Mouse (Mus musculus) thymus, postnatal 4 days (tissue): ENCODE results near the gene Cdk8.

Experiments
- DNase-seq: peaks from one replicate; pipeline ENCODE4 v3.0.0; 2021

Cdk8 gene

DNA sequence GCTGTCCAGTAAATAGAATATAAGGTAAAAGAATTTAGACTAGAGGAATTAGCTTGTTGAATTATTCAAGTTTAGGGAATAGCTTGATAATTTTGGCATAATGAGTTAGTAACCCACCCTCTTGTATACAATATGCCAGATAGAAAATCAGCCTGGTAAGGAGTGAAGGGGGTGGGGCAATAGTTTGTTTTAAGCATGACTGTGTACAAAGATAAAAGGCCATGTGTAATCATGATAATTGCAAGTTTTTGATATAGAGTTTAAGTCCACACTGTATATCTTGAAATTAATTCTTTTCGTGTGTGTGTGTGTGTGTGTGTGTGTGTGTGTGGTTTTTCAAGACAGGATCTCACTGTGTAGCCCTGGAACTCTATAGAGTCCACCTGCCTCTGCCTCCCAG, 3.3 kb downstream of the Cdk8 start:
- DNase-seq = no peak

DNA sequence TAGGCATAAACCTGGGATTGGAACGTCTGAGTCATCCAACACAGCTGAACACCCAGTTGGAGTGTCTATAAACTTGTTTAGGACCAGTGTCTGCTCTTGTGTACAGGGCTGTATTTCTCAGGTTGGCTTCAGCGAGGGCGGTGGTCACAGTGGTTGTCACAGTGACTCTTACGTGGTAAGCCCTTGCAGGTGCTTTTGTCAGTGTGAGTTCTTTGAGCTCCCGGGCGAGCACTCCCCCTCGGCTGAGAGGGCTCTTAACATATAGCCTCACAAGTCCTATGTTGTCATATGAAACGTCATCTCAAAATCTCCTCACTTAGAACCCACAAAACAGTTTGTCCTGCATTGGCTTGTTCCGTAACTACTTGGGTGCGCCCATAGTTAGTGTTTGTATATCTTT, 7.2 kb downstream of the Cdk8 start:
- no peak for DNase-seq

DNA sequence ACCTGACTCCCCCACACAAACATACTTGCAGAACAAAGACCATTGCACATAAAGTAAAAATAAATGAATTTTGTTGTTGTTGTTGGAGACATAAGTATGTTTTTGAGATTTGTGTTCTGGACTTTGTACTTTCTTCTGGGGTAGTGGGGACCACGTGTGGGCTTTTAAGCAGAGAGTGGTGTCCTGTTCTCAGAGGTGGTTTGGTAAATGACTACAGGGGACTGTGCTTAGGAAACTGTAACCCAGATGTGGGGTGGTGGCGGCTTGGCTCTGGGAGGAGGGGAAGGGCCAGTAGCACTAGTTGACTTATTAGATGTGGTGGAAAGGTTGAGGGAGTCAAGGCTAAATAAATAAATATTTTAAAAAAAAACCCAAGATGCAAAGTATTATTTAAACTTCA, 9.7 kb downstream of the Cdk8 start:
- no peak for DNase-seq

- no peak for DNase-seq
Observed at GRCm38 (mm10) chr5:146241202-146241601, 10.2 kb downstream of the Cdk8 start.

GRCm38 (mm10) chr5:146245193-146245592, 14.2 kb downstream of the Cdk8 start:
- DNase-seq = no peak

- DNase-seq = no peak
Observed at GRCm38 (mm10) chr5:146245646-146246370, 14.8 kb downstream of the Cdk8 start.

- DNase-seq = no peak
Observed at GRCm38 (mm10) chr5:146246386-146246785, 15.4 kb downstream of the Cdk8 start.

DNA sequence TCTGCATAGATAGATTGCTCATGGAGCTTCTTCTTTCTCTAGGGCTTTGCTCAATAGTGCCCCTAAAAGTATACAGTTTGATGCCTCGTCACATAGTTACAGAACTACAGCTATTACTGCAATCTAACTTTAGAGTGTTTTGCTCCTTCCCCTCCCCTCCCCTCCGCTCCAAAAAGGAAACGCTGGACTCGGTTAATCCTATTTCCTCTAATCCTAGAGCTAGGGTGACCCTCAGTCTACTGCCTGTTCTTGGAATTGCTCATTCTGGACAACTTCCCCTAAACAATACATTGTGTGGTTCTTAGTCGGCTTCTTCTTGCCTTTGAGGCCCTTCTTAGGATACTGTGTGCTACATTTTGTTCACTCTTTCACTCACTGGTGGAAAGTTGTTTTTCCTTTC, 16.7 kb downstream of the Cdk8 start:
- no peak for DNase-seq

DNA sequence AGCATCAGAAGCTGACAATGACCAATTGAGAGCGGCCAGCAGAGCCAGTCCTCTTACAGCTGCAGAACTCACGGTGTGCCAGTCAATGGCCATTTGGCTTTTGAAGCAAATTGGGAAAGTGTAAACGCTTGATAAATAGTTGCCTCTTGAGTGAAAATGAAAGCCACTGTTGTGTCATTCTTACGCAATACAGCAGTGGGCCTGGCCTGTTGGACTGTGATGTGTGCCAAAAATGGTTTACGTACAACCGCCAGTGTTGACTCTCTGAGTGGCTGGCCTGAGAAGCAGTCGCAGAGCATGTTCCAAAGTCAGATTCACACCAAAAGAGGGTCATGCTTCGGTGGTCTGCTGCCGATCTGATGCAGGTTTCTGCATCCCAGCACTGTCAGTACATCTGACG, 17.7 kb downstream of the Cdk8 start:
- DNase-seq = no peak

DNA sequence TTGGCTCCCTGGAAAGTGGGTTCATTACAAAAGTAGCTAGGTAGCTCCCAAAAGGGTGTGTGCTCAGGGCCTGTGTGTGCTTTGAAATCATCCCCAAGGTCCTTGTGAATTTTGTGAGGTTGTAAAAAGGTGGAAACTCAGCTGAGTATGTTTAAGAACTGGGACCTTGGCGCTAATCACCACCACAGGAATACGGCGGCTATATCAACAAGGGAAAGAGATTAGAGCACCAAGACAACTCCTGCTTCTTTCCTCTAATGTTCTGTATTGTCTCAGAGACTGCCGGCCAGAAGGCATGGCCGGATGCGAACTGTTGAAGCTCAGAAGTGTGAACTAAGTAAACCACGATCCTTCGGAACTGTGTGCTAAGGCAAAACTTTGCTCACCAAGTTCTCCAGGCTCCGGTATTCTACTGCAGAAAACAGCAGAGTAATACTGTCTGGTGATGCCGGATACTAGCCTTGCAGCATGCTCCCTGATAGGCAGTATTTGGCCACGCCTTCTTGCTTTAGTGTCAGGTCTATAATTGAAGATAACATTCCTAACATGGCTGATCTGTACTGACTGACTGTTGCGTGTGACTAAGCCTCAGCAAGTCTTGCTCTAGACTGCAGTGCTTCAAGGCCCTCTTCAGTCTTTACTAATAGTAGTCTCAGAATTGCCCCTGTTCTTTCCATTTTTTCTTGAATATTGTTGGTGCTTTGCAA, 19.5 kb downstream of the Cdk8 start:
- no peak for DNase-seq

GRCm38 (mm10) chr5:146251663-146252429, 20.8 kb downstream of the Cdk8 start:
- no peak for DNase-seq

DNA sequence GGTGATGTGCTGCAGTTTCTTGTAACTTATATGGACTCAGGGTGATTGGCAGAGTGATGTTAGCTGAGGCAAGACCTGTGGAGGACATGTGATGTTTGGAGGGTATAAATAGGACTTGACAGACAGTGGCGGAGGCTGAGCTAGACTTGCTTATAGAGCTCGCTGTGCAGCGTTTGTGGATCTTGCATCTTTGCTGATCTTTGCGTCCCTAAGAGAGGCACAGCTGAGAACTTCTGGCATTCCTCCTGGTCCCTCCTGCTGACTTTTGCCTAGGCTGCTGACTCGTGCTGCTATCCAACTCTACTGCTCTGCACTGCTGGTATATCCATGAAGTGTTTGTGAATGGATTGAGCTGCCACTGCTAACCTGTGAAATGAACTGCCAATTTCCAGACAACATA, 22.6 kb downstream of the Cdk8 start:
- DNase-seq = no peak

GRCm38 (mm10) chr5:146260003-146260402, 29.0 kb downstream of the Cdk8 start:
- no peak for DNase-seq

GRCm38 (mm10) chr5:146265934-146266591, 35.0 kb downstream of the Cdk8 start:
- DNase-seq = no peak

DNA sequence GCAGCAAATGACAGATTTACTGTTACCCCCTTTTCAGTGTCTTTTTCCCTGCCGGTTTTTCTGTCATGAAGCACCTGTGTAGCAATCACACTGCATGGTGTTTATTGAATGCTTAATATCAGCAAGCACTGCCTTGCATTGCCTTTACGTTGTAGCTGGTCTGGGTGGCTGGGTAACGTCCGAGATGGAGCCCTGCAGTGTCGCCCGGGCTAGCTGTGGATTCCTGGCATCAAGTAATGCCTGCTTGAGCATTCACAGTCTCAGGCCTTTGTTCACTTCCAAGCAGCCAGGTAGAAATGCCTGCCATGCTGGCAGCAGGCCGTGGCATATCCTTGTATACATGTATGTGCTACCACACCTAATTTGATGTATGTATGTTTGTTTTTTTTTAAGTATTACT, 36.7 kb downstream of the Cdk8 start:
- no peak for DNase-seq

- DNase-seq = no peak
Observed at GRCm38 (mm10) chr5:146270593-146270992, 39.6 kb downstream of the Cdk8 start.

DNA sequence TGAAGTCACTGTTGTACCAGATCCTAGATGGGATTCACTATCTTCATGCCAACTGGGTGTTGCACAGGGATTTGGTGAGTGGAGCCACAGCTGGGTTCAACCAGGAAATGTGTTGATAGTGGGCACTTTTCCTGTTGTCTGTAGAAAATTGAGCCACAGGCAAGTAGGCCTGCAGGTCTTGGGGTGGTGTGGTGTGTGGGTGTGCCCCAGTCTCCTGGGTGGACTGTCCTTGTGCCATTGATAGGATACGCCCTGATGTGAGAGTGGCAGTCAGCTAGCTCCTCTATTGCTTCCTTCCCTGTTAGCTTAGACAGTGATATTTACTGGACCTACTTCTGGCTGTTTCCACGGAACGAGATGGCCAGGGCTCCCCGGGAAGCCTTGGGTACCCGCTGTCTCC, 40.6 kb downstream of the Cdk8 start:
- no peak for DNase-seq

DNA sequence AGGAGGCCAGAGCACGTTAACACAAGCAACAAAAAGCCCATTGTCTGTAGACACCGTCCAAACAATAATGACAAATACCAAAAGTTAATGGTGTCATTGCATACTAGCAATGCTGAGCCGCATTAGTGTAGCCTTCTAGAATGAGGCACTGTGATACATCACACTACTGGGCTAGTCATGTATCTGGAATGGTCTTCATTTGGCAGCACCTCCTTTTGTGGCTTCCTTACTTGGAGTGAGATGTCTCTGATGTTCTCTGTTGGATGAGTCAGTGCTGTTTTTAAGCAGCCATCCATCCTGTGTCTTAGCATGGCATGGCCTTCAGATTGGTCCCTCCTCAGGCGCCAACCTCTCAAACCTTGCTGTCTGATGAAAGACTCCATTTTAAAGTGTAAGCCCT, 42.1 kb downstream of the Cdk8 start:
- no peak for DNase-seq

GRCm38 (mm10) chr5:146274420-146275045, 43.5 kb downstream of the Cdk8 start:
- DNase-seq = no peak

GRCm38 (mm10) chr5:146277513-146277912, 46.5 kb downstream of the Cdk8 start:
- no peak for DNase-seq

- no peak for DNase-seq
Observed at GRCm38 (mm10) chr5:146280012-146280411, 49.0 kb downstream of the Cdk8 start.

DNA sequence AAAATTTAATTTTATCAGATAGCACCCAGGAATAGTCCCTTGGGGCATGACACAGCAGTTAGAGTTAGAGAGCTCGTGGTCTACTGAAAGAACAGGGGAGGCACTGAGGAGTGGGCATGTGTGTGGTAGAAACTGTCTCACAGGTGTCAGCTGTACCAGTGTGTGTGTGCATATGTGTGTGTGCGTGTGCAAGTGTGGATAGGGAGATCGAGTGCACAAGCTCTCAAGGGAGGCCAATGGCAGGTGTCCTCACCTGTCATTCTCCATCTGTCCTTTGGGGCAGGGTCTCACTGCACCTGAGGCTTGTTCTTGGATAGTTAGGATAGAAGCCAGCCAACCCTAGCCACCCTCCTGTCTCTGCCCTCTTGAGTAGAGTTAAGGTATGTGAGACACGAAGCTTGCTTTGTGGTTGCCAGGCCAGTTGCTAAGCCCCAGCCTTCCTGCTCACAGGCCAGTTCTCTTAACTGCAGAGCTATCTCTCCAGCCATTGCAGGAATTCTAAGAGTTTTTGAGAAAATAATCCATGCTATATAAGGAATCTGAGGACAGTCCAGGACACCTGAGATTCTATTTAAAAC, 50.3 kb downstream of the Cdk8 start:
- no peak for DNase-seq
